Mouse (Mus musculus): ENCODE measurements at regions not wholly inside any gene's neighbourhood (a gene's known extent, or its start where the extent isn't known, plus 50 kb on each side); places are given as distances from the start of the nearest gene placed in this dataset.
"Not testable (repeated sequence)": the region's sequence is repeated elsewhere in the genome, so short reads cannot be mapped to it uniquely, and the experiment has no call there.

DNA sequence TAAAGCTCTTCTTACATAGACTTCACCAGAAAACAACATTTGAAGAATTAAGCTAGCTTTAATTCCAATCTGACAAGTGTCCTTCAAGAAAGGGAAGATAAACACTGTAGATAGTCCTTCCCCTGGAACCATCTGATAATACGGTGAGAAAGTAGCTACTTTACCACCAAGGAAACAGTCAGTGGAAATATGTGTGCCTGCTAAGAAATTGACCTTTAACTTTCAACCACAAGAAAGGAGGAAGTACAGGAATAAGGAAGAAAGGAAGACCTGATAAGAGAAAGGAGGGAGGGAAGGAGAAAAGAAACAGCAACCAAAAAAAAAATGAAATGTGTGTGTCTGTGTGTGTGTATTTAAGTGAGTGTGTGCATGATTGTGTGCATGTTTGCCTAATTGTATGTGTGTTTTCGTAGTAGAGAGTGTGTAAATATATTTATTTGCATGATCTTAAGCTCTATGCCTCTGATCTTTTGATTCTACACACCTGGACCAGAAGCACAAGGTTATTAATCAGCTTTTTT lies 831.3 kb downstream of the Pla2g4a start:
- no peak for DNase-seq

DNA sequence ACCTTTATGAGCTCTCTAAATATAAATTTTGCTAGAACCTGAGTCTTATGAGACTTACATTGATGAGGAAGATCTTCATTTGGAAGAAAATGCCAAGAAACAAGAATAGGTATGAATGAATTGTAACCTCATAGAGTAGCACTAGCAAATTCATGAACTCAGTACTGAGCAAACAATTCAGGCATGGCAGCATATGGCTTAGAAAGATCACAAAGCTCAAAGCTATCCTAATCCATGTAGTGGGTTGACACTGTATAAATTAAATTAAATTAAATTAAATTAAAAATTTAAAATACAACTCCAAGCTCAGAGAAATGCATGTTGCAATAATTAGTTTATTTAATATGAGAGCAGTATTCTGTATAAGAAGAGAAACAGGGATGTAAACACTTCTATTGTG lies 832.0 kb downstream of the Pla2g4a start:
- DNase-seq, result no peak

DNA sequence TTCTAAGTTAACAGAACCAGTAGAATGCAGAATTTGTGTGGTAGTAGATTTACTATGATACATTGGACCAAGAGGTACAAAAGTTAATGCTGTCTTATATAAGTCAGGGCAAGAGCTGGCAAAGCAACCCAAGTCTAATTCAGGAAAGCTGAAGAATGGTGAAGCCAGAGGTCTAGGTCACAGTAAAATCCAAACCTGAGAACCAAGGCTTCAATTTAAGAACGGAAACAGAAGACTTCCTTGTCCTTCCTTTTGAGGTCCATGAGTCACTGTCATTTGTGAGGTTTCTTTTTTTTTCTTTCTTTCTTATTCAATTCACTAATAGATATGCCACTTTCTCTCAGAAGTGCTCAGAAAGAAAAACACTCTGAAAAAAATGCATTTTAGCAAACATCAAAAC lies 833.4 kb downstream of the Pla2g4a start:
- no peak for DNase-seq

DNA sequence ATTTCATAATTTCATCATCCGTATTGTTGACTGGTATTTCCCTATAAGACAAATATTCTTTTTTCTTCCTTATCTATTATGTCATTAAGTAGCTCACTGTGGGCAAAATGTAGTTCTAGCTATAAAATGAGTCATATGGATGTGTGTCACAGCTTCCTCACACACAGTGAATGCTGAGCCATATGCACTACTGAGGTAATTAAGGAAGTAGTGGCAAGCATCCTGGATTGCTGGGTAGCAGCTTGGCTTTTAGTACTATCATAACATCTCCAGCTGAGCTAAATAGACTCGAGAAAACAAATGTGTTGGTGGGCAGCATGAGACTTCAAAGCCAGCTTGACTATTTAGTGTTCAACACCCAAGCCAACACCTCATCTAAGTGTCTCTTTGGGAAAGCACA lies 857.7 kb downstream of the Pla2g4a start:
- no peak for DNase-seq

DNA sequence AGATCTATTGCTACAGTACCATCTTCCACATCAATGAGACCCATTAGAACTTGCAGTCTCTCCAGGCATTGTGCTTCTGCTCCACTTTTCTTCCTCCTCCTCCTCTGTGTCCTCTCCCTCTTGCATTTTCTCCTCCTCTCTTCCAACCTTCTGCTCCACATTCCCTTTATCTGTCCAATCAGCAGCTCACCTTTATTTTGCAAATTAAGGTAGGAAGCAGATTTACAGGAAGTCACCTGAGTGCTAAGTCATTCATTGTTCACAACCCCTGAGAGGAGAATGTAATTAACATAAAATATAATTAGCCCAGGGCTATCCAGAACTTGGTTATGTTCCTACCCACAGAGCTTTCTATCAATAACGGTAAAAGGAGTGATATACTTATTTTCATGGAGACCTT lies 863.7 kb downstream of the Pla2g4a start:
- no peak for DNase-seq

DNA sequence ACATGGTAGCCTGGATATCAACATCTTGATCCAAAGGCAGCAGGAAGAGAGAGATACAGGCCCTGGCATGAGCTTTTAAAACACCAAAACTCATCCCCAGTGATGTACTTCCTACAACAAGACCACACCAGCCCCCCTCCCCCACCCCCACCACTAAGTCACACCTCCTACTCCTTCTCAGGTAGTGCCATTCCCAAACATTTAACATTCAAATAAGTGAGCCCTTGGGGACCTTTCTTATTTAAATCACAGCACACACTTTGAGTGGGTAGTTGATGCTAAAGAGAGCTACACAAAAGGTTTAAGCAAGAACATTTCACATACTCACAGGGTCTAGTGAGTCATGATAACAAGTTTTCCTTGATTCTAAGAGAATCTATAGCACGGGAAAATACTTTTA lies 886.4 kb downstream of the Pla2g4a start:
- DNase-seq, result no peak

DNA sequence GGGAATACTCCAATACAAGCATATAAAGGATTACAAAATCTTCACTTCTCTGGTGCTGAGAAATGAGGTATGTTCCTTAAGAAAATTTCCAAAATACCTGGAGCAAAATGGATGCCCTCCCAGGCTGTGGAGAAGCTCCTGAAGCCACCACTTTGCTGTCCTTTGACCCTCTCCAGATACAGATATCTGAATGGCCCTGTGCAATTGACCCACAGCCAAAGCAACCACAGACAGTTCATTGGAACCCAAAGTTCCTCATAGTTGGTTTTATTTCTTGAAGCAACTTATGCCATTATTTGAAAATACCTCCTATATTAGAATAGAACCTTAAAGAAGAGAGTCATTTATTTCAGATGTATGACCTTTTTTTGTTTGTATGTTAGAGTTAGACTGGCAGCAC lies 891.5 kb downstream of the Pla2g4a start:
- DNase-seq, result no peak

DNA sequence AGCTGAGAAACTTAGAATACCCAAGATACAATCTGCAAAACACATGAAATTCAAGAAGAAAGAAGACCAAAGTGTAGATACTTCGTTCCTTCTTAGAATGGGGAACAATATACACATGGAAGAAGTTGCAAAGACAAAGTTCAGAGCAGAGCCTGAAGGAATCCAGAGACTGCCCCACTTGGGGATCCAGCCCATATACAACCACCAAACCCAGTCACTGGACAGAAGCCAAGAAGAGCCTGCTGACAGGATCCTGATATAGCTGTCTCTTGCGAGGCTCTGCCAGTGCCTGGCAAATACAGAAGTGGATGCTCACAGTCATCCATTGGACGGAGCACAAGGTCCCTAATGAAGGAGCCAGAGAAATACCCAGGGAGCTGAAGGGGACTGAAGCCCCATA lies 898.1 kb downstream of the Pla2g4a start:
- DNase-seq, result not testable (repeated sequence)

DNA sequence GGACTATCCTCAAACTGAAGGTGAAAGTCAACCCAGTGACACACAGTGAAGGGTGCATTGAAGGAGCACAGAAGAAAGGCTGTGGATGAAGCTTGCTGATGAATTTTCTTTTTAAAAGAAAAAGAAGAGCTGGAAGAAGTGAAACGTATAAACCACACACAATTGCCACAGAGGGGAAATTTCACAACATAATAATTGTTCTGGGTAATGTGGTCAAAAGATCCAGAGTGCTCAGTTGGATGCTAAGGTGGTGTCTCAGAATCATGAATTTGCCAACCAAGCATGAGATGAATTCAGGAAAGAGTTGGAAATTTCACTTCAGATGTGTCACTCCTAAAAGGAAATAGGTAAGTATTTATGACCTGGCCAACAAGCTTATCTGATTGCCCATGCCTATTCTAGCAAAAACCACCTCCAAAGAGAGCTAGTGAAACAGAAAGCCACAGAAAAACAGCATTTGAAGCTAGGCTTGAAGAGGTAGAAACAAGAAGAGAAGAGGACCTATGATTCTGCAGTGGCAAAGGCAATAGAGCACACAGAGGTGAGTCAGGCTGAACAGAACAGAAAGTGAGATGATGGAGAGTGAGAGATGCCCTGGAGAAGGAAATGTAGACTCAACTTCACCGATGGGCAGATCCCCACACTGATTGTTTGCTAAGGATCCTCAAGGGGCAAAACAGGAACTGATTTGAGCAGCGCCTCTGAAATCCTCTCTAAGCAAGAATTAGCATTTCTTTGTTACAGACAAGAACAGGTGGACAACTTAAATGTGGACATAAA lies 922.7 kb downstream of the Pla2g4a start:
- no peak for DNase-seq

DNA sequence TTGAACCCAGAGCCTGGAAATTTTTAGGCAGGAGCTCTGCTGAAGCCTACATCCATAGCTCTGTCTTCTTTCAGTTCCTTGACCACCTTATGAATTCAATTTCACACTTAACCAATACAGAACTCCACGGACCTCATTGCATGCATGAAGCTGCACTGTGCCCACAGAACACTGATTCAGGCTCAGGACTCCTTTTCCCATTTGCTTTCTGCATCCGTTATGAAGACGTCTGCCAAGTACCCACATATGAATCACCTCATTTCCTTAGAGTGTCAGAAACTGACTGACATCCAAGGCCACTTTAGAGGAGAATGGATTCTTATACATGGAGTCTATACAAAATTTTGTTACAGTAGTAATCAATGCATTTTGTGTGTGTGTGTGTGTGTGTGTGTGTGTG lies 932.8 kb downstream of the Pla2g4a start:
- DNase-seq, result no peak

DNA sequence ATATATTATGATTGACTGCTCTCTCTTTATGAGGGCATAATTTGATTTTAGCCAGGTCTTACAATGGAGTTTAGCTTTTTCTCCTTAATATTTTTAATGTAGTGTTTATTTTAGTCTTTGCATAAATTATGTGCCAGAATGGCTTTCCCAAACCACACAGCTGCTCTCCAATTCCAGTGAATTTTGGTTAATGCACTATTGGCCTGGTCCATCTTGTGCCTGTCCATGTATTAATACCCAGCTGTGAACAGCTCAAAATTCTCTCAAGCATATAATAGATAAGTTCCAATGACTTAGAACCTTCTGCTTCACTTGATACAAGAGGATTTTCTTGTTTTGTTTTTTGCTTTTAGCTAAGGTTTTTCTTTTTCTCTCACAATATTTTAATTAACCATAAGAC lies 939.4 kb downstream of the Pla2g4a start:
- no peak for DNase-seq

DNA sequence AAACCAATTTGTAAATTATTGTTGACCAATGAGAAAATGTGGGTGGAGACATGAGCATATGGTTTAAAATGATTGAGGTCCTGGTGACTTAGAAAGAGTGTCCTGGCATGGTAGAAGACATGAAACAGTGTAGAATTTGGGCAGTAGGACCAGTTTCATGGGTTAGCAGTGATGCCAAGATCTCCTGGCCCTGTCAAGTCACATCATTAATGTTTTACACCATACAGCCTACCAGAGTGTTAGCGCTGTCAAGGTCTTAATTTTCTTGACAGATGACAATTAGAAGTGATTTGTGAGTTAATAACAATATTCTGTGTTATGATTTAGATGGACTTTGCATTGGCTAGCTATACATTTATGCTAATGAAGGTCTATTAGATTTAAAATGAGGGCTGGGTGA lies 939.8 kb downstream of the Pla2g4a start:
- no peak for DNase-seq

DNA sequence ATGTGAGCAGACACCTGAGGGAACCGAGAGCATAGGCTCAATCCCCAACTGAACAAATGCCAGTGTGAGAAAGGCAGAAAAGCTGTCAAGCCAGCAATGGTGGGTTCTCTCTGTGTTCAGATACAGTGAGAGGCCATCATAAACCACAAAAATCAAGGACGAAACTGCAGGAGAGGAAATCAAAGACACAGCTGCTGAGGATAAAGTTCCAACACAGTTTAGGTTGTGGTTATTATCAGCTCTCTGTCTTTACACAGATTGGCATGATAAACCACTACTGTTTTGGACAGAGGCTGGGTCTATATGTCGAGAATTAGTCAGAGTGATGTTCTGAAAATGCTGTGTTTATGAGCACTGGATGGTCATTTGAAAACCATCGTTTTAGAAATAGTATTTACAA lies 946.5 kb downstream of the Pla2g4a start:
- DNase-seq, result no peak

DNA sequence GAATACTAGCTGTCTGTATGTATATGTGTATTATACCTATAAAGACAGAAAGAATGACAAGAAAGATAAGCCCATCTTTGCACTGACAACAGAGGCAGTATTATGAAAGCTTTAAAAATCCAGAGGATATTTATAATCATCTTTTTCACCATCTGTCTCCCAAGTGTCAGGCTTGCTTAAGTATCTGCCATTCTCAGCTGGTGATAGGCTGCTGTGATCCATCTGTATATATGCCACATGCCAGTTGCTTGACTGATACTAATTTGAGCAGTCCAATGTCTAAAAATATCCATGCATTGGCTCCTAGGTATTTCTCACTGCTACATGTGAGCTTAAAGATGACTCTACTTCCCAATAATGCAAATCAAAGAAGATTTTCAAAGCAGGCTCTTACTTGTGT lies 950.3 kb downstream of the Pla2g4a start:
- no peak for DNase-seq

DNA sequence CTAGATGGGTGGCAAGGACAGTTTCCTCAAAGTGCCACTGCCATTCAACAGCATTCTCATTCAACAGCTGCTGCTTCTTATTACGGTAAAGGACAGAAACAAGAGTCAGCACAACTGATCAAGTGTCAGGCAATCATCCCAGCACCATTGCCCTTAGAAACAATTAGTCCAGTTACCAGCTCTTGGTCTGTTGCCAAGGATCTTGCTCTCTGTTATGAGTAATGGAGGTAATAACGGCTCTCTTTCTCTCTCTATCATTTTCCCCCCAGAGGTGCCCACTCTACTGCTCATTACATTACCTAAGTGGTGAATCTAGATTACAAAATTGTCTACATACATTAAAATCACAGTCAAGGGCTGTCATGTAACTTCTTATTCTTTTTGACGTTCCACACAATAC lies 961.0 kb downstream of the Pla2g4a start:
- DNase-seq, result no peak

DNA sequence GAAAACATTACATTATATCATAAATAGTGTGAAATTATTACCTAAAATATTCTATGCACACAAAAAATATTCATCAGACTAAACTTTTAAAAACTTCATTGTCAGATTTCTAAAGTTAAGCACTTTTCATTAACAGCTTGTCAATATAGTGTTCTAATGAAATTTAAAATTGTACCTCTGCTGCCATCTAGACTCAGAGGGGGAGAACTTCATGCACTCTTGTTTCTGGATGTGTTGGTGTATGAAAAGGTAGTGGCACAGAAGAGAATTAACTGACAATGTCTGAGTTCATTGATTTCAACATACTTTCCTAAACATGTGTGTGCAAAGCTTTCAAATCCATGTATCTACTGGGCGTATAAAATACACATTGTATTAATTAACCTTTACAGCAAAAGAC lies 967.5 kb downstream of the Pla2g4a start:
- DNase-seq, result no peak

DNA sequence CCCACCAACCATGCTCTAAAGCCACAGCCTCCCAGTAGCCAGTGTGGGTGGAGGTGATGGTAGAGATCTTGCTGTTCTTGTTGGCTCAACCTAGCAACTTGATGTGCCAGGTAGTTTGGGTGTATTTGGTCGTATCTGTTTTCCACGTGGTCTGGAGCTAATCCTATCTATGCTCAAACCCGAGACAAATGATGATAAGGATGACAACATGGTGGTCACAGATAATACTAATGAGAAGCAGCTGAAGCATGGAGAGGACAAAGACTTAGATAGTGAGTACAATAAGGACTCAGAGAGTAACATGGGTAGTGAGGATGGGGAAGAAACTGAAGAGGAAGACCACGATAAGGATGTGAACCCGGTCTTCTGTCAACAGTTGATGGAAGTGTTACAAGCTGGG lies 983.7 kb downstream of the Pla2g4a start:
- no peak for DNase-seq

DNA sequence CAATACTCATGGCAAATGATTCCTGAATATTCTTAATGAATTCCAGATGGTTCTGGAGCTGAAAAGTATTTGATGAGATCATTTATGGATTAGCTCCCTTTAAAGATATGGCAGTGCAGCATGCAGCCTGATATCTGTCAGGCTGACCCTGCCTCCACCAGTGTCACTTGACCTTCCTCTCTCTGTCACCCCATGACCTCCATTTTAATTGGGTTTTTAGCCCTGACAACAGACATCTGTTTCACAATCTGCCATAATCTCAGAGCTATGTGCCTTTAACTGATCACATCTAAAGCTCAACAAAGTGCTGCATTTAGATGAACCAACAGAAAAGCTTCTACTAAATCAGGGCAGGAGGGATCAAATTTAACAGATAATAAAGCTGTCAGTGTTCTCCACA lies 995.7 kb downstream of the Pla2g4a start:
- DNase-seq, result no peak

DNA sequence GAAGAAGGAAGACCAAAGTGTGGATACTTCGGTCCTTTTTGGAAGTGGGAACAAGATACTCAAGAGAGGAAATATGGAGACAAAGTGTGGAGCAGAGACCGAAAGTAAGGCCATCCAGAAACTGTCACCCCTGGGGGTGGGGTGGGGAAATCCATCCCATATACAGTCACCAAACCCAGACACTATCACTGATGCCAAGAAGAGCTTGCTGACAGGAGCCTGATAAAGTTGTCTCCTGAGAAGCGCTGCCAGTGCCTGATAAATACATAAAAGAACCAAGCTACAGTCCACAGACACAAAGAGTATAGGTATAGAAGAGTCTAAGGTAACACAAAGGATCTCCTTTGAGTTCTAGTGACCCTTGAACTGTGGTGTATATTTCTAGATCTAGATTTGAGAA lies 1026.7 kb downstream of the Pla2g4a start:
- no peak for DNase-seq

DNA sequence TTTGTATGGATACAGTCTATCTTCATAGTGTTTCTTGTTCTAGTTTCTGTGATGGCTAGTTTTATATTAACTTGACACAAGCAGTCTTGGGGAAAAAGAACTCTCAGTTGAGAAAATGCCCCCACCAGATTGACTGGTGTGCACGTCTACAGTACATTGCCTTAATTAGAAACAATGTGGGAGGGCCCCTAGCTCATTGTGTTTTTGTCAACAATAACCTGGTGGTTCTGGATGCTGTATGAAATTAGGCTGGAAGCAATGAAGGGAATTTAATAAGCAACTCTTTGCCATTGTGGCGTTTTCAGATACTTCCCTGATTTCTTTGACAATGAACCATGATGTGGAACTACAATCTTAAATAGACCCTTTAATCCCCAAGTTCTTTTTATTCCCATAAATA lies 1036.6 kb downstream of the Pla2g4a start:
- DNase-seq, result no peak

DNA sequence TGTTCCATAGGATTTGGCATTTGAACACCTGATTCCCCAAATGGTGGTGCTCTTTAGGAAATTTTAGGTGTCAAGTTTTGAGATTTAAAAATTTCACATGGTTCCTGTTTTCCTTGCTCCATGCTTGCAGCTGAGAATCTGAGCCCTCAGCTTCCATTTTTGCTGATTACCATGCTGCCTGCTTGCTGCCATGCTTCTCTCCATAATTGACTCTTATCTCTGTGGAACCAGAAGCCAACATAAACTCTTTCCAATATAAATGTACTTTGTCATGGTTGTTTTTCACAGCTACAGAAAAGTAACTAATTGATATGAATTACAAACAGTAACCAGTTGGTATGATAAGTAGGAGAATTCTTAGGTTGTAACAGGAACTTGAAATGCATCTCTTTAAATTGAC lies 1044.0 kb downstream of the Pla2g4a start:
- no peak for DNase-seq

DNA sequence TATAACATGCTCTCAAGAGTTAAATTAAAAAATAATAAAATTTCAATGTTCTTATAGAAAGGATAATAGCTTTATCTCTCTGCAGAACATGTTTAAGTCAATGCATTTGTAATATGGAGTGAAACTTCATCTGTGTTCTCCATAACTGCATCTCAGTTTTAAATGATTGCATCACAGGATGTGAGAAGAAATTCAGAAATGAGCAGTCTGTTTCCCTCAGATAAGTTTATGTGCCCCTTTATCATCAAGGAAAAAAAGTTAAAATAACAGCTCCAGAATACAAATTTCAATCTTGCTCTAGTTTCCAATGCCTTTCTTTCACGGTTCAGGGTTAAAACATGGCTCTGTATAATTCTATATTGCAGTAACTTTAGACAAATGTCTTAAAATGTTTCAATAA lies 1048.3 kb downstream of the Pla2g4a start:
- no peak for DNase-seq

DNA sequence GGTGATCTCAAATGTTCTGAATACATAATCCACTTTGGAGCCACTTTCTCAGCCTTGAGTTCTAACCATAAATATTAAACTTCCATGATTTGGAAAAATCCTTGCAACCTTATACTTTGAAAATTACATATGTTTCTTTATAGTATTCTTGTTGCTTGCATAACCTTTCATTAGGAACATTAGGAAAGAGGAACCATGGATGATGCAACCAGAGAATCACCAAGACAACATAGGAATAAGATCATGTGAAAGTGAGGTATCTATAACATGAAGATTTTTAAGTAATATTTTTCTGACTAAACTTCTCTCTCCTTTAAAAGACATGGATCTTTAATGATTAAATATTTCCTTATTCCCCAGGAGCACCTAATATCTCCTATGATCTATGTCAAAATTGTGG lies 1057.0 kb downstream of the Pla2g4a start:
- no peak for DNase-seq

DNA sequence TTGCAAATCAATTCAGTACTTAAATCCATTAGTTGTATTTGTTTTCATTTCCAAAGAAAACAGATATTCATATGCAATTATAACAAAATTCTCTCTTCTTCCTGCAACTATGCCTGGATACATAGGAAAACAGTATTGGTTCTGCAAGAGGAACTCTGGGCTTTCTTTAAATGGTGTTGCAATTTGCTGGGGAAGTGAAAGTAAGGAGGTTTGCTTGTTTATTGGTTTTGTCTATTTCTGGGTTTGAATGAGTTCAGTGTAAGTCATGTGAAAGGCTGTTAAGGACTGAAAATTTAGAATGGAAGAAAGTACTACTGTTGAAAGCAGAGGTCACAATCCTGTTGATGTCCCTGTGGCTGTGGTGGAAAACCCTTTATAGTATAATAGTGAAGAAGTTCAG lies 1058.0 kb downstream of the Pla2g4a start:
- peak in 1 of 2 experiments; percentile 0 for DNase-seq

Measured in lung, adult 18-20 months (tissue).